Mouse (Mus musculus): ENCODE data around the gene Gm21093.
"Not testable (repeated sequence)": the region's sequence is repeated elsewhere in the genome, so short reads cannot be mapped to it uniquely, and the experiment has no call there.

Gm21093 gene

DNA sequence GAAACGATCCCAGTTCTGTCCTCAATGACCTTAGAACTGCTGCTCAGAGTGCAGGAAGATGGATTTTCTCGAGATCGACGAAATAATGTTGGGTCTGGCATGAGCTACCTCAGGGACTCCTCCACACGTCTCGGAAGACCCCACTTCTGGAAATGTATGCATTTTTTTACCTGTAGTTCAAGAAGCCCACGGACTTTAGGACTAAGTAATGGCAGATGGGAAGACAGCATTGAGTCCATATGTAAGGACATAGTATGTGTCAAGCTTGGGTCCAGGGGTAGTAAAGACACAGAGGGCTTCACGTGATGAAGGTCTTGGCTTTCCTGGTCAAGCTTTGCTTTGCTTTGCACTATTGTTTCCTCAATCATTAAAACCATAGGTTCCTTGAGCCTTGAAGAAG, at the start of gene Gm21093:
Gene Gm21093, minus strand, starts transcription at position 101 of the 400 bp plus-strand sequence.
- not testable (repeated sequence) for DNase-seq
